Mouse (Mus musculus) liver, embryonic 15.5 days (tissue): Measurements from ENCODE around the gene Alpk1. TPM values are rescaled to one million over a fixed set of nuclear protein-coding genes. Genes with fewer than 3 reads are reported as not detected.

Source experiments
- ATAC-seq: fragments of 200-750 bp; cut with Nextera tagmentation; 2 replicates; pipeline ENCODE4 v1.8.0; 2017; ENCODE audit warnings: moderate number of reproducible peaks, mild to moderate bottlenecking, moderate library complexity; ENCODE audit not compliant: insufficient read depth
- H3K27ac ChIP-seq: fragments of 300-500 bp; sonication (generic); replicated peaks from 2 replicates; pipeline ENCODE4 v1.5.1; 2015; ENCODE audit warnings: mild to moderate bottlenecking, inconsistent platforms
- H3K27me3 ChIP-seq: fragments of 300-500 bp; sonication (generic); 2 replicates; pipeline ENCODE4 v1.6.1; 2015; ENCODE audit warnings: mild to moderate bottlenecking, inconsistent platforms
- H3K36me3 ChIP-seq: fragments of 300-500 bp; sonication (generic); replicated peaks from 2 replicates; pipeline ENCODE4 v1.6.1; 2015; ENCODE audit warnings: moderate library complexity, mild to moderate bottlenecking, inconsistent platforms
- H3K4me1 ChIP-seq: fragments of 300-500 bp; sonication (generic); replicated peaks from 2 replicates; pipeline ENCODE4 v1.6.1; 2015; ENCODE audit warnings: inconsistent platforms
- H3K4me2 ChIP-seq: fragments of 300-500 bp; sonication (generic); 2 replicates; pipeline ENCODE4 v1.6.1; 2015; ENCODE audit warnings: moderate library complexity, mild to moderate bottlenecking, inconsistent platforms
- H3K4me3 ChIP-seq: fragments of 300-500 bp; sonication (generic); replicated peaks from 2 replicates; pipeline ENCODE4 v1.5.1; 2015; ENCODE audit warnings: mild to moderate bottlenecking, inconsistent platforms
- H3K9ac ChIP-seq: fragments of 300-500 bp; sonication (generic); 2 replicates; pipeline ENCODE4 v1.6.1; 2015; ENCODE audit warnings: moderate library complexity, mild to moderate bottlenecking, inconsistent platforms
- H3K9me3 ChIP-seq: fragments of 300-500 bp; sonication (generic); replicated peaks from 2 replicates; pipeline ENCODE4 v1.6.1; 2016; ENCODE audit warnings: inconsistent platforms
- WGBS: fragments of 180-500 bp; shearing (Covaris S2); methylation state at CpG from one replicate; pipeline ENCODE4 v1.1.7; 2015; ENCODE audit warnings: mixed read lengths; ENCODE audit not compliant: insufficient replicate concordance; 5-methylcytosine and 5-hydroxymethylcytosine counted together
- polyA plus RNA-seq: library from polyadenylated mRNA; unstranded; fragments of >200 nt; fragmentation: Nextera tagmentation; extraction: Ambion mirVana; gene quantifications from 2 replicates; pipeline ENCODE4 v1.2.1, GENCODE M21; 2015

The Alpk1 gene
- polyA plus RNA-seq, 1 experiment from 2014 or later, result 0.62 TPM

GRCm38 (mm10) chr3:127762403-127762802 is 17.9 kb downstream of the Alpk1 start:
- Histone ChIP-seq H3K4me2 (no peak overlapping the region), H3K27me3 (0 out of 2 replicates have a peak, but pooled peaks cover 6% of the 10 kb centered on the region), H3K4me1 (peaks cover 9% of the 10 kb centered on the region; the same call in 1 of the 2 replicates), H3K36me3 (no peaks in the 10 kb centered on the region), H3K9ac (no peak overlapping the region), H3K27ac (no peak overlapping the region), H3K9me3 (no peaks in the 10 kb centered on the region), H3K4me3 (no peak overlapping the region)
- ATAC-seq, result no peak
- 55% methylated on average over 8 of the region's 8 CpGs for WGBS

DNA sequence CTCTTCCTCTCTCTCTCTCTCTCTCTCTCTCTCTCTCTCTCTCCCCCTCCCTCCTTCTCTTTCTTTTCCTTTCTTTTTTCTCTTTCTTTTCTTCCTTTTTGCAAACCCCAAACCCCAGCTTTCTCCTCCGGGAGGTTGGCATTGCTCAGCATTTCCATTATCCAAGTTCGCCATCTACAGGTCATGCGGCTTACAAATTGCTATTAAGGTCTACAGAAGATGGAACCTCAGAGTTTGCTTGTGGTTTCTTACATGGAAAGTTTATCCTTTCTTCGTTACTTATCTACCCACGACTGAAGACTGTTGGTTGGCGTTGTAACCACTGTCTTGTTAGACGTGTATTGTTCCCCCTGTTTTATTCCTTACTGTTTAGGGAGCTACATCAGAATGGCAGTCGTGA is 21.1 kb downstream of the Alpk1 start:
- H3K27me3 ChIP-seq, result 0 out of 2 replicates have a peak, but pooled peaks cover 9% of the 10 kb centered on the region
- H3K36me3 ChIP-seq, result no peaks in the 10 kb centered on the region
- no peak overlapping the region for H3K27ac ChIP-seq
- WGBS, result 6% methylated on average over 8 of the region's 8 CpGs
- peaks cover 9% of the 10 kb centered on the region; the same call in 1 of the 2 replicates for H3K4me1 ChIP-seq
- no peaks in the 10 kb centered on the region for H3K9me3 ChIP-seq
- H3K9ac ChIP-seq, result no peak overlapping the region
- no peak overlapping the region for H3K4me3 ChIP-seq
- ATAC-seq, result no peak
- H3K4me2 ChIP-seq, result no peak overlapping the region

GRCm38 (mm10) chr3:127758806-127759205 is 21.5 kb downstream of the Alpk1 start:
- no peaks in the 10 kb centered on the region for H3K36me3 ChIP-seq
- no peak for ATAC-seq
- H3K27ac ChIP-seq, result no peak overlapping the region
- H3K4me1 ChIP-seq, result peaks cover 9% of the 10 kb centered on the region; the same call in 1 of the 2 replicates
- no peak overlapping the region for H3K4me3 ChIP-seq
- H3K4me2 ChIP-seq, result no peak overlapping the region
- 75% methylated on average over 4 of the region's 4 CpGs for whole genome bisulfite sequencing
- no peaks in the 10 kb centered on the region for H3K9me3 ChIP-seq
- no peak overlapping the region for H3K9ac ChIP-seq
- H3K27me3 ChIP-seq, result peaks cover 9% of the 10 kb centered on the region; the same call in 1 of the 2 replicates

- Histone ChIP-seq H3K27me3 (peaks cover 12% of the 10 kb centered on the region; the same call in 1 of the 2 replicates), H3K4me3 (no peak overlapping the region), H3K36me3 (no peaks in the 10 kb centered on the region), H3K4me1 (peaks cover 9% of the 10 kb centered on the region; the same call in 1 of the 2 replicates), H3K27ac (no peak overlapping the region), H3K4me2 (no peak overlapping the region), H3K9me3 (no peaks in the 10 kb centered on the region), H3K9ac (no peak overlapping the region)
- peak; percentile 51; the same call in 1 of the 2 replicates for ATAC-seq
Measured at GRCm38 (mm10) chr3:127757886-127758301, 22.4 kb downstream of the Alpk1 start.

DNA sequence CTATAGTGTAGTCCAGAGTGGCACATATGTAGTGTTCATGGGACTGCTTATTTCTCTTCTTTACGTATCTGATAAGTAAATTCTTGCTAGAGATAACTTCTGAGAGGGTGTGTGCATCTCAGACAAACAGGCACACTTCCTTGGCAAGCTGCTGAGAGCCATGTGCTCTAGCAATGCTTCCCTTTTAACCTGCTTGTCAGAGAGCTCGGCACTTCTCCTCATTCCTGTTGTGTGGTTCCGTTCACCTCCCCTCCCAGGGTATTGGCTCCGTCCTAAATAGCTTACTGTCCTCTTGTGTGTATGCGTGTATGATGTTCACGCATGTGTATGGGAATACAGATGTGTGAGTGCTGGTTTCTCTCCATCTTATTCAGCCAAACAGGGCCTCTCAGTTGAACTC is 23.9 kb downstream of the Alpk1 start:
- 60% methylated on average over 6 of the region's 6 CpGs for WGBS

DNA sequence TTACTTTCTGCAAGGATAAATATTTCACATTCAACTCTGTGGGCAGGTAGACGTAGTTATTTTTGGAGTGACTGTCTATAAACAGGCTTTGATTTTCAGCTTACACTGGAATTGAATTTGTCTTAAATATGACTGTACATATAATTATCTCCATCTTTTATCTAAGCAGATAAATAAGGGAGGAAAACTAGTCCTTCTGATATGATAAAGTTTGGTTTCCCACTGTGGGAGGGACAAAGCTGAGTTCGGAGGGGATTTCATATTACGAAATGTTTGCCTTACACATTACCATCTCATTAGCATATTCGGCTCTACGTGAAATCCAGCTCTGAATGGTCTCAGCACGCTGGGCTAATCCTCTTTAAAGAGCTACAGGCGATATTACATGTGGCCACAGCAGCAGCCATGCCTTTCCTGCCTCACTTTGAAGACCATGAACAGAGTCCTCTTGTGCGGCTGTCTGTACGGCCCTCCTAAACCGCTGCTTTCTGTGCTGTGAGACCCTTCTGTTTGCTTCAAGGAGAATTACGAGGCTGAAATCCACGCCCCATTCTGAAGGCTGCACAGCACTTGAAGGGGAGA is 30.3 kb downstream of the Alpk1 start:
- Histone ChIP-seq H3K4me3 (no peak overlapping the region), H3K36me3 (no peaks in the 10 kb centered on the region), H3K4me2 (no peak overlapping the region), H3K9ac (no peak overlapping the region), H3K4me1 (no peaks in the 10 kb centered on the region), H3K27ac (no peak overlapping the region), H3K9me3 (no peaks in the 10 kb centered on the region), H3K27me3 (peaks cover 44% of the 10 kb centered on the region)
- no peak for ATAC-seq
- WGBS, result 29% methylated on average over 12 of the region's 12 CpGs

More for the DNA sequence above, 23.9 kb downstream of the Alpk1 start:
- H3K4me2 ChIP-seq, result no peak overlapping the region
- no peak overlapping the region for H3K27ac ChIP-seq
- H3K9ac ChIP-seq, result no peak overlapping the region
- peaks cover 7% of the 10 kb centered on the region; the same call in 1 of the 2 replicates for H3K4me1 ChIP-seq
- H3K9me3 ChIP-seq, result no peaks in the 10 kb centered on the region
- ATAC-seq, result no peak
- H3K4me3 ChIP-seq, result no peak overlapping the region
- peaks cover 12% of the 10 kb centered on the region; the same call in 1 of the 2 replicates for H3K27me3 ChIP-seq
- H3K36me3 ChIP-seq, result no peaks in the 10 kb centered on the region

- Histone ChIP-seq H3K9ac (no peak overlapping the region), H3K36me3 (no peaks in the 10 kb centered on the region), H3K4me1 (no peaks in the 10 kb centered on the region), H3K4me3 (no peak overlapping the region), H3K27ac (no peak overlapping the region), H3K27me3 (peaks cover 41% of the 10 kb centered on the region), H3K4me2 (no peak overlapping the region), H3K9me3 (no peaks in the 10 kb centered on the region)
- 36% methylated on average over 9 of the region's 9 CpGs for WGBS
- ATAC-seq, result no peak
Measured at GRCm38 (mm10) chr3:127749266-127749665, 31.1 kb downstream of the Alpk1 start.

- H3K4me1 ChIP-seq, result no peaks in the 10 kb centered on the region
- no peak overlapping the region for H3K4me2 ChIP-seq
- no peak for ATAC-seq
- no peak overlapping the region for H3K4me3 ChIP-seq
- 57% methylated on average over 4 of the region's 4 CpGs for WGBS
- no peak overlapping the region for H3K9ac ChIP-seq
- H3K27ac ChIP-seq, result no peak overlapping the region
- peaks cover 39% of the 10 kb centered on the region for H3K27me3 ChIP-seq
- H3K9me3 ChIP-seq, result no peaks in the 10 kb centered on the region
- H3K36me3 ChIP-seq, result no peaks in the 10 kb centered on the region
Measured at GRCm38 (mm10) chr3:127748644-127749043, 31.7 kb downstream of the Alpk1 start.

DNA sequence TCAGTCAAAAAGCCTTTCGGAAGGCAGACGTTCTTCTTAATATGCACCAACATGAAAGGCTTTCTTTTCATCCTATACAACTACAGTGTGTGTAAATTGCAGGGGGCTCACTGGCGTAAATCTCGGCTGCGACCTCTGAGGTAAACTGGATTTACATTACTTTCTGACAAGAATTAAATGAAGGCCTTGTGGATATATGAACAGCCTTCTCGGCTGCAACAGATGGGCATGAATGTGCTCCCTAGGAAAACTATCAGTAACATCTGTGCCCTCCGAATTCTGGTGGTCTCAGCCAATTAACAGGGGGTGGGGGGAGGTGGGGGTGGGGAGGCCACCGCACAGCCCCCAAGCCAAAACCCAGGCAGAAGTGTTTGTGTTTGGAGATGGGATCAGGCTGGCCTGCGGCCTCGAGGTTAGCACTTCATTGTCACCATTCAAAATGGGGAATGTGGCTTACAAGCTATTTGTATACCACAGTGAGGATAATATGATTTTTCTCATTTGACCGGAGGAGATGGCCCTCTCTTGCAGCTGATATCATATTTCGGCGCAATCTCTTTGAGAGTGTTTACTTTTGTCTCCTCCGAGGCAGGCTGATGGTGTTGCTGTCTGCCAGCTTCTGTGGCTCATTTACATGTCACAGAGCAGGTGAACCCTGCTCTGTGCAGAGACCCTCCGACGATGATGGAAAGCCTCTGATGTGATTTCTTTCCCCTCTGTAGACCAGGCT is 34.3 kb downstream of the Alpk1 start:
- ATAC-seq, result no peak
- H3K4me3 ChIP-seq, result no peak overlapping the region
- no peak overlapping the region for H3K27ac ChIP-seq
- no peak overlapping the region for H3K9ac ChIP-seq
- 34% methylated on average over 16 of the region's 16 CpGs for WGBS
- H3K36me3 ChIP-seq, result no peaks in the 10 kb centered on the region
- no peaks in the 10 kb centered on the region for H3K4me1 ChIP-seq
- peaks cover 37% of the 10 kb centered on the region for H3K27me3 ChIP-seq
- no peaks in the 10 kb centered on the region for H3K9me3 ChIP-seq
- H3K4me2 ChIP-seq, result no peak overlapping the region

DNA sequence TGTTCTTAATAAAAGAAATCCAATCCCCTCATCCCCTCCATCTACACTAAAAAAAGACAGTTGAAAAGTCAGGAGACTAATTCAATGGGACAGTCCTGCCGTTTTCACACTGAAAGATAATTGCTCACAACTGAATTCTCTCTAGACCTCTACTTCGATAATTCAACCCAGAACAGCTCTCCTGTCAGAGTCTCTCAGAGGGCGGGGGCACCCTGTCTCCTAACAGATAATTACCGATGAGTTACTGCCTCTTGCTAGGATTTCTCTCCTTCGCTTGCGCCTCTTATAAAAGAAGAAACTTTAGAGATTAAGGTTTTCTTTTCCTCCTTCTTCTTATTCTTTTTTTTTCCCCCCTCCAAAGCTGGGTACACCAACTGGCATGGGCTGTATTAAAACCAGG is 34.8 kb downstream of the Alpk1 start:
- ATAC-seq, result no peak
- Histone ChIP-seq H3K27ac (no peak overlapping the region), H3K36me3 (no peaks in the 10 kb centered on the region), H3K4me1 (no peaks in the 10 kb centered on the region), H3K9ac (no peak overlapping the region), H3K4me3 (no peak overlapping the region), H3K4me2 (no peak overlapping the region), H3K9me3 (no peaks in the 10 kb centered on the region), H3K27me3 (peaks cover 37% of the 10 kb centered on the region)
- WGBS, result 31% methylated on average over 6 of the region's 6 CpGs

DNA sequence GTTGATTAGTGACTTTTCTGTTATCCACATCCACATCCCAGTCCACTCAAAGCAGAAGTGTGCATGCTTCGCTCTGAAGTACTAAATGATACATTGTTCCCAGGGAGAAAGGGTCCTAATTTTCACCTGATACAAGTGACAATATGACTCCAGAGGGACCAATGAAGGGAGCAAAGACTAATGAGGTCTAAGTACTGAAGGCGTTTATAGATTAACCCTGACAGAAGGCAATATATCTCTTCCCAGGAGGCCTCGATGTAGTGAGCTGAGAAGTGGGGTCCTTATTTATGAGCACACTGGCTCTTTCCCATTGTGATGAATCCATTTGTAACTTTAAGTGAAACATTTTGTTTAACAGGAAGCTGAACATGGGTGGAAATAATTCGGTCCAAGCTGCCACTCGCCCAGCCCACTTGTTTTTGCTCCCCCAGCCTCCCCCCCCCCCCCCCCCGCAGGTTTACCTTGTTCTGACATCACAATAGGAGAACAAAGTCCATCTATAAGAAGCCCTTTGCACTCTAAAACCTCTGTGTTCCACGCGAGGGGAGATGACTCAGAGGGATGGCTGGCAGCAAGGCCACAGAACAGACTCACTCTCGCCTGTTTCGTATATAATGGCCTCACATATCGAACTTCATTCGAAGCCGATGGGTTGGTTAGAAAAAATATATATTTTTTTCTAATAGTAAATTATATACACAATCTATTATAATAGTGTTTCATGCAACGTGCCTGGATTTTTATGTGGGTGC is 36.5 kb downstream of the Alpk1 start:
- Histone ChIP-seq H3K36me3 (no peaks in the 10 kb centered on the region), H3K4me3 (no peak overlapping the region), H3K27ac (no peak overlapping the region), H3K9ac (no peak overlapping the region), H3K27me3 (peaks cover 25% of the 10 kb centered on the region), H3K4me1 (no peaks in the 10 kb centered on the region), H3K9me3 (no peaks in the 10 kb centered on the region), H3K4me2 (no peak overlapping the region)
- ATAC-seq, result no peak
- 67% methylated on average over 14 of the region's 14 CpGs for WGBS
